Mouse (Mus musculus): ENCODE data around the gene Jmjd8. TPM values are rescaled to one million over a fixed set of nuclear protein-coding genes. Genes with fewer than 3 reads are reported as not detected.

Jmjd8 gene
- total RNA-seq, 2 experiments from 2014 or later = 14.3 to 18.9 TPM

- no peak for DNase-seq
Observed at GRCm38 (mm10) chr17:25808028-25808427, 20.6 kb upstream of the Jmjd8 start.

GRCm38 (mm10) chr17:25808789-25809605, 19.7 kb upstream of the Jmjd8 start, which contains the start of gene Fbxl16:
TSS of gene Fbxl16 (plus strand) at chr17:25809085.
- peak; percentile 55 for DNase-seq

- DNase-seq = no peak
Observed at GRCm38 (mm10) chr17:25809606-25810340, 18.9 kb upstream of the Jmjd8 start.

GRCm38 (mm10) chr17:25810890-25811289, 17.8 kb upstream of the Jmjd8 start:
- DNase-seq = no peak

- DNase-seq = peak; percentile 55
Observed at GRCm38 (mm10) chr17:25813471-25813870, 15.2 kb upstream of the Jmjd8 start.

GRCm38 (mm10) chr17:25817662-25818061, 11.0 kb upstream of the Jmjd8 start:
- no peak for DNase-seq

GRCm38 (mm10) chr17:25818851-25819780, 9.6 kb upstream of the Jmjd8 start:
- no peak for DNase-seq

GRCm38 (mm10) chr17:25823452-25823851, 5.2 kb upstream of the Jmjd8 start, which contains the start of gene Wdr24:
TSS of gene Wdr24 (plus strand) at chr17:25823627.
- DNase-seq = no peak

GRCm38 (mm10) chr17:25824362-25825142, 4.1 kb upstream of the Jmjd8 start:
- no peak for DNase-seq

GRCm38 (mm10) chr17:25825311-25825710, 3.4 kb upstream of the Jmjd8 start:
- no peak for DNase-seq

- no peak for DNase-seq
Observed at GRCm38 (mm10) chr17:25825984-25826570, 2.6 kb upstream of the Jmjd8 start.

- no peak for DNase-seq
Observed at GRCm38 (mm10) chr17:25827011-25827410, 1.7 kb upstream of the Jmjd8 start.

- no peak for DNase-seq
Observed at GRCm38 (mm10) chr17:25827546-25828222, 983 bp upstream of the Jmjd8 start.

GRCm38 (mm10) chr17:25828223-25828594, 458 bp upstream of the Jmjd8 start:
- DNase-seq = no peak

- no peak for DNase-seq
Observed at GRCm38 (mm10) chr17:25829558-25830017, 921 bp downstream of the Jmjd8 start.

GRCm38 (mm10) chr17:25830200-25830753, 1.6 kb downstream of the Jmjd8 start:
- DNase-seq = no peak

GRCm38 (mm10) chr17:25830806-25831431, 2.3 kb downstream of the Jmjd8 start:
- DNase-seq = no peak

GRCm38 (mm10) chr17:25831451-25832281, 3.0 kb downstream of the Jmjd8 start:
- DNase-seq = no peak
